Mouse (Mus musculus) erythroblast, embryonic 14.5 days (primary cell): ENCODE results near the gene Trmt13. TPM values are rescaled to one million over a fixed set of nuclear protein-coding genes. Genes with fewer than 3 reads are reported as not detected.

Source experiments
- H3K27me3 ChIP-seq: 2 replicates; pipeline ENCODE4 v1.6.1; 2012; ENCODE audit warnings: inconsistent platforms; ENCODE audit not compliant: control insufficient read depth
- H3K36me3 ChIP-seq: 2 replicates; pipeline ENCODE4 v1.6.1; 2012; ENCODE audit warnings: mild to moderate bottlenecking, inconsistent platforms; ENCODE audit not compliant: control insufficient read depth
- H3K4me1 ChIP-seq: 2 replicates; pipeline ENCODE4 v1.6.1; 2012; ENCODE audit warnings: inconsistent platforms; ENCODE audit not compliant: control insufficient read depth
- H3K4me3 ChIP-seq: replicated peaks from 2 replicates; pipeline ENCODE3; 2012; ENCODE audit warnings: moderate library complexity, mild to moderate bottlenecking, inconsistent platforms
- H3K9me3 ChIP-seq: 2 replicates; pipeline ENCODE4 v1.6.1; 2012; ENCODE audit warnings: low read length, inconsistent platforms, mixed read lengths; ENCODE audit not compliant: control insufficient read depth
- GATA1 ChIP-seq: IDR thresholded peaks from 2 replicates; pipeline ENCODE4 v1.6.1; 2012; ENCODE audit warnings: low read length, inconsistent platforms, mixed read lengths
- TAL1 ChIP-seq: IDR thresholded peaks from 3 replicates; pipeline ENCODE4 v1.6.1; 2012; ENCODE audit warnings: low read length, inconsistent platforms, mixed read lengths
- polyA plus RNA-seq: library from polyadenylated mRNA; stranded (reverse); fragments of >175 nt; gene quantifications from 2 replicates; pipeline ENCODE4 v1.2.3, GENCODE M21; 2012

The Trmt13 gene
- polyA plus RNA-seq, 1 experiment = 0.10 TPM

GRCm38 (mm10) chr3:116615318-116616068 lies 1.1 kb upstream of the Trmt13 start:
- no peaks in the 10 kb centered on the region for H3K9me3 ChIP-seq
- peaks cover 90% of the 10 kb centered on the region for H3K36me3 ChIP-seq

DNA sequence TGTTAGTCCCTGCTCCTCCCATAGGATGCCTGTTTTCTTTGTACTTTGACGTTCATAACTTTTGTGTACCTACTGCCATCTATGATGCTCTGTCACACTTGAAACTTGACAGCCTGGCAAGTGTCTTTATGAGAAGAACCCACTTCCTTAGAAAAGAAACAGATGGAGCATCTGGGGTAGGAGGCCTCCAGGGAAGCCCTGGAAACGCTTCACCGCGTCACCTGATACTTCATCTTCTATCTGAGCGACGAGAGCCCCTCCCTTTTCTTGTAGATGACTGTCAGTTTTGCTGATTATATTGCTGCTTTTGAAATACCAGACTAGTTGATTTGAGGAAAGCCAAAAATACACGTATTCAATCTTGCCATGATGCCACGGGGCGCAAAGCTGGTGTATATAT lies 9.8 kb downstream of the Trmt13 start:
- no peaks in the 10 kb centered on the region; the same call in 1 of the 2 replicates for H3K4me1 ChIP-seq
- no peaks in the 10 kb centered on the region for H3K9me3 ChIP-seq
- H3K4me3 ChIP-seq = no peak overlapping the region
- no peaks in the 10 kb centered on the region for H3K27me3 ChIP-seq
- TF ChIP-seq GATA1 (no peak), TAL1 (no peak)
- H3K36me3 ChIP-seq = peaks cover 83% of the 10 kb centered on the region

More at GRCm38 (mm10) chr3:116615318-116616068, 1.1 kb upstream of the Trmt13 start:
- TF ChIP-seq TAL1 (no peak), GATA1 (no peak)
- Histone ChIP-seq H3K4me3 (no peak overlapping the region), H3K27me3 (no peaks in the 10 kb centered on the region), H3K4me1 (peaks cover 22% of the 10 kb centered on the region)

- Histone ChIP-seq H3K4me1 (peaks cover 13% of the 10 kb centered on the region), H3K36me3 (peaks cover 79% of the 10 kb centered on the region), H3K9me3 (no peaks in the 10 kb centered on the region), H3K4me3 (no peak overlapping the region), H3K27me3 (no peaks in the 10 kb centered on the region)
- TF ChIP-seq GATA1 (no peak), TAL1 (no peak)
Observed at GRCm38 (mm10) chr3:116601781-116602180, 12.6 kb downstream of the Trmt13 start.

DNA sequence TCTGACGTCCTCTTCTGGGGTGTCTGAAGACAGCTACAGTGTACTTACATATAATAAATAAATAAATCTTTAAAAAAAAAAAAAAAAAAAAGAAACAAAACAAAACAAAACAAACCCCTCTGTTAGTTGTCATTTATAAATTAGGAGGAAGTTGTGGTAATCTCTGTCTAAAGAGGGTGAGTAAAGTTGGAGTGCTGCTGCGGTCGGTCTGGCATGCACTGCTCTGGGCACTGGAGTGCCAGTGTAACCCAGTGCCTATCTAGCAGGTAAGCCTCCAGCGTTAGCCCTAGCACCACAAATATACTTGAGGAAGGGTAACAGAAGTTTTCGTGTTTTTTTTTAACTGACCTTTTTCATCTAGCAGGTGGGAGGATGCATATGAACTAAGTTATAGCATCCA lies 13.4 kb downstream of the Trmt13 start:
- Histone ChIP-seq H3K36me3 (peaks cover 73% of the 10 kb centered on the region), H3K4me3 (no peak overlapping the region), H3K9me3 (no peaks in the 10 kb centered on the region), H3K27me3 (no peaks in the 10 kb centered on the region), H3K4me1 (peaks cover 21% of the 10 kb centered on the region)
- TF ChIP-seq GATA1 (no peak), TAL1 (no peak)

GRCm38 (mm10) chr3:116599705-116600104 lies 14.7 kb downstream of the Trmt13 start:
- H3K36me3 ChIP-seq = peaks cover 62% of the 10 kb centered on the region
- H3K27me3 ChIP-seq = no peaks in the 10 kb centered on the region
- no peak overlapping the region for H3K4me3 ChIP-seq
- H3K9me3 ChIP-seq = no peaks in the 10 kb centered on the region
- no peak for TF ChIP-seq TAL1
- TF ChIP-seq GATA1 = no peak
- peaks cover 25% of the 10 kb centered on the region for H3K4me1 ChIP-seq

- Histone ChIP-seq H3K4me3 (peak overlapping the region; percentile 74), H3K9me3 (no peaks in the 10 kb centered on the region), H3K4me1 (peaks cover 35% of the 10 kb centered on the region), H3K27me3 (no peaks in the 10 kb centered on the region), H3K36me3 (peaks cover 40% of the 10 kb centered on the region)
- no peak for TF ChIP-seq GATA1
- no peak for TF ChIP-seq TAL1
Observed at GRCm38 (mm10) chr3:116595603-116595991, 18.8 kb downstream of the Trmt13 start.

DNA sequence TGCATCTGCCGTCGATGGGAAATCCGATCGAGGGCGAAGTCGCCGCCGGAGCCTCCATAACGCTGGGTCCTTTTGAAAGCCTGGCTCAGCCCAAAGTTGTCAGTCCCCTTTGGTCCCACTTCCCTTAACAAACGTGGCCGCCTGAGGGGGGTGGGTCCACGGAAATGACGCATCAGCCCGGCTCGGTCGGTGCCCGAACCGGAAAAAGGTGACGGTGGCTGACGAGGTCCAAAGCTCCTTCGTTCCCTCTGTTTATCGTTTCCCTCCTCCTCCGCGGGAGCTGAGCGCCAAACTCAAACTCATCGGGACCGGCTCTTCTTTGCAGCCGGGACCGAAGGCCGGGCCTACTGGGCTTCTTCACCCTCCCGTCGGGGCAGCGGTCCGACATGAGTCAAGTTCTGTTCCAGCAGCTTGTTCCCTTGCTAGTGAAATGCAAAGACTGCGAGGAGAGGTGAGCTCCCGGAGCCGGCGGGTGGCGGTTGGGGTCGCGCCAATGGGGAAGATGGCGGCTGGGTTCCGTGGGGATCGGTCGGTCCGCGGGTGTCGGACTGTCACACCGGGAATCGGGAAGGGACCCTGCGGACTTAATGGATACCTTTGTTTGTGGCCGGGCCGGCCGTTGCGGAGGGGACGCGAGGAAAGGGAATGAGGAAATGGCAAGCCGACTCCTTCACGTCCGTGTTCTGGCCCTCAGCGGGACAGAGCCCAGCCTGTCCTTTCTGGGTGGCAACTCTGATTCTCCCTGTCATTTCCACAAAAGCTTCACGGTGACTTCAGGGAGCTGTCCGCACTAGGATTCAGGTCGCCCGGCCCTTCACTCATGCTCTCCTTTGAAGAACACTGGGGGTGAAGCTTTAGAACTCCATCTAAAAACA lies 19.4 kb downstream of the Trmt13 start, which contains the start of gene Sass6:
Gene Sass6, plus strand, starts transcription at position 255 of the 875 bp plus-strand sequence.
- TF ChIP-seq GATA1 (no peak), TAL1 (no peak)
- Histone ChIP-seq H3K27me3 (no peaks in the 10 kb centered on the region), H3K36me3 (peaks cover 44% of the 10 kb centered on the region), H3K4me1 (peaks cover 35% of the 10 kb centered on the region), H3K9me3 (no peaks in the 10 kb centered on the region), H3K4me3 (peak within 1 kb of the TSS; percentile 74)

DNA sequence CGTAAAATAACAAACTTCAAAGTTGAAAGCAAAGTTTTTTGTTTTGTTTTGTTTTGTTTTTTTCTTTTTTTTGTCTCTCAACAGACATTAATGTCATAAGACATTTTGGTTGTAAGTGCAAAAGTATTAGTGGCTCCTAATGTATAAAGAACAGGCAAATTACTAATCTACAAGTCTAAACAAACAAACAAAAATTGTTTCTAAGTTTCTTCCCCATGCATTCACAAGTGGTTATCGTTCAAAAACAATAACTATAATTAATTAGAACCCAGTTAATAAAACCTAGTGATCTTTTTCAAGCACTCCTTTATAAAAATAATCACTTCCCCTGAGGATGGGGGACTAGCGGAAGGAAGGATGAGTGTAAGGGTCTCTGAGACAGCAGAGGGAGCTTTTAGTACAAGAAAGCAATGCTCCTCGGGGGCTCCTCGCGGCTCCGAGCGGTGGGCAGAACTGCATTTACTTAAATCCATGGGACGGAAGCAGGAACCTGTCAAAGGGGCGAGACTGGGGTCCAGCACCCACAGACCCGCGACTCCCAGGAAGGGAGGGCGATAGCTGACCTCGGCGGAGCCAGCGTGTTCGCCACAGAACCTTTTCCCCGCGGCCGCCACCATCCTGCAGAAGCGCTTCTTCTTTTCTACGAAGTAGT lies 20.2 kb downstream of the Trmt13 start:
- no peaks in the 10 kb centered on the region for H3K27me3 ChIP-seq
- peaks cover 35% of the 10 kb centered on the region for H3K4me1 ChIP-seq
- peaks cover 47% of the 10 kb centered on the region for H3K36me3 ChIP-seq
- H3K4me3 ChIP-seq = peak overlapping the region; percentile 74
- TF ChIP-seq GATA1 (no peak), TAL1 (no peak)
- H3K9me3 ChIP-seq = no peaks in the 10 kb centered on the region
